Mouse (Mus musculus): ENCODE data around the gene Cyp27a1. TPM values are rescaled to one million over a fixed set of nuclear protein-coding genes. Genes with fewer than 3 reads are reported as not detected.

The Cyp27a1 gene
- polyA plus RNA-seq, 1 experiment, result 0.05 TPM

GRCm38 (mm10) chr1:74713859-74714730 lies 721 bp downstream of the Cyp27a1 start:
- no peak for TF ChIP-seq TAL1 (IDR thresholded peaks at IDR 0.05; ENCODE audit: low read length)
- no peak for TF ChIP-seq GATA1 (IDR thresholded peaks at IDR 0.05; ENCODE audit: low read length)
- H3K4me3 ChIP-seq (replicated peaks), result peak overlapping the region; percentile 49
- no peaks in the 10 kb centered on the region for H3K9me3 ChIP-seq (ENCODE audit: control insufficient read depth, low read length)
- peaks cover 27% of the 10 kb centered on the region for H3K27me3 ChIP-seq (ENCODE audit: control insufficient read depth)
- H3K36me3 ChIP-seq (ENCODE audit: control insufficient read depth), result no peaks in the 10 kb centered on the region
- H3K4me1 ChIP-seq (ENCODE audit: control insufficient read depth), result peaks cover 5% of the 10 kb centered on the region

GRCm38 (mm10) chr1:74714967-74715366 lies 1.6 kb downstream of the Cyp27a1 start:
- H3K27me3 ChIP-seq (ENCODE audit: control insufficient read depth), result peaks cover 27% of the 10 kb centered on the region
- H3K4me1 ChIP-seq (ENCODE audit: control insufficient read depth), result peaks cover 5% of the 10 kb centered on the region
- no peak for TF ChIP-seq GATA1 (IDR thresholded peaks at IDR 0.05; ENCODE audit: low read length)
- TF ChIP-seq TAL1 (IDR thresholded peaks at IDR 0.05; ENCODE audit: low read length), result no peak
- no peaks in the 10 kb centered on the region for H3K36me3 ChIP-seq (ENCODE audit: control insufficient read depth)
- no peak overlapping the region for H3K4me3 ChIP-seq (replicated peaks)
- H3K9me3 ChIP-seq (ENCODE audit: control insufficient read depth, low read length), result no peaks in the 10 kb centered on the region

GRCm38 (mm10) chr1:74715468-74715867 lies 2.1 kb downstream of the Cyp27a1 start:
- no peaks in the 10 kb centered on the region for H3K9me3 ChIP-seq (ENCODE audit: control insufficient read depth, low read length)
- TF ChIP-seq TAL1 (IDR thresholded peaks at IDR 0.05; ENCODE audit: low read length) (no peak), GATA1 (IDR thresholded peaks at IDR 0.05; ENCODE audit: low read length) (no peak)
- H3K4me3 ChIP-seq (replicated peaks), result no peak overlapping the region
- peaks cover 27% of the 10 kb centered on the region for H3K27me3 ChIP-seq (ENCODE audit: control insufficient read depth)
- H3K4me1 ChIP-seq (ENCODE audit: control insufficient read depth), result peaks cover 5% of the 10 kb centered on the region
- no peaks in the 10 kb centered on the region for H3K36me3 ChIP-seq (ENCODE audit: control insufficient read depth)

DNA sequence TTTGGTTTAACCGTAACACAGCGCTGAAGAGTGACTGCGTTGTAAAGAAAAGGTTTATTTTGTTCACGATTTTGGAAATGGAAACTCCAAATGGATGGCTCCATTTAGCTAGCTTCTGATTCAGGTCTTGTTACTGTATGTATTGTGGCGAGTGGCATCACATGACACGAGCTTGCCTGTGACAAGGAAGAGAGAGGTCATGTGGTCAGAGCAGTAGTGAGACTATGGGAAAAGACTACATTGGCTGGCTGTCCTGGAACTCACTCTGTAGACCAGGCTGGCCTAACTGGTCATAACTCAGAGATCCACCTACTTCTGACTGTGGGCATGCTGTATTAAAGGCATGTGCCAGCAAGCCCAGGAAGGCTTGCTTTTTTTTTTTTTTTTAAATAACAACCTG lies 2.5 kb downstream of the Cyp27a1 start:
- no peak for TF ChIP-seq TAL1 (IDR thresholded peaks at IDR 0.05; ENCODE audit: low read length)
- no peak for TF ChIP-seq GATA1 (IDR thresholded peaks at IDR 0.05; ENCODE audit: low read length)
- H3K9me3 ChIP-seq (ENCODE audit: control insufficient read depth, low read length), result no peaks in the 10 kb centered on the region
- H3K27me3 ChIP-seq (ENCODE audit: control insufficient read depth), result peaks cover 27% of the 10 kb centered on the region
- no peak overlapping the region for H3K4me3 ChIP-seq (replicated peaks)
- H3K4me1 ChIP-seq (ENCODE audit: control insufficient read depth), result peaks cover 5% of the 10 kb centered on the region
- no peaks in the 10 kb centered on the region for H3K36me3 ChIP-seq (ENCODE audit: control insufficient read depth)

DNA sequence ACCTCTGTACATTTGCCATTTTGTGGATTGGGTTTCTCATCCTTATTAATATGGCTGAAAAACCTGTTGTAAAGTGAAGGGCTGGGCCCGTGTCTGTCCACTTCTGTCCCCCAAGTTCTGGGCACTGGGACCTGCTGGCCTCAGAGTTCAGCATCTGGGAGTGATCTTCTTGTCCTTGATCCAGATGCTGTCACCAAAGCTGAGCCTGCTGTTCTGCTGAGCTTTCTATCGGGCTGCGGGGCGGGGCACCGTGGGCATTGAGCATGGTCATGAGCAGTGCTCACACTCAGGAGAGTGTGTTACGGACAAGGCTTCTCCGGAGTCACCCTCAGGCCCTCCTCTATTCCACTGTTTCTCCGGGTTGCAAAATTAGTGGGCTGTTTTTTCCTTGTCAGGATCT lies 4.7 kb downstream of the Cyp27a1 start:
- Histone ChIP-seq H3K36me3 (ENCODE audit: control insufficient read depth) (no peaks in the 10 kb centered on the region), H3K4me3 (replicated peaks) (no peak overlapping the region), H3K9me3 (ENCODE audit: control insufficient read depth, low read length) (no peaks in the 10 kb centered on the region), H3K27me3 (ENCODE audit: control insufficient read depth) (peaks cover 19% of the 10 kb centered on the region), H3K4me1 (ENCODE audit: control insufficient read depth) (peaks cover 3% of the 10 kb centered on the region)
- no peak for TF ChIP-seq TAL1 (IDR thresholded peaks at IDR 0.05; ENCODE audit: low read length)
- TF ChIP-seq GATA1 (IDR thresholded peaks at IDR 0.05; ENCODE audit: low read length), result no peak

DNA sequence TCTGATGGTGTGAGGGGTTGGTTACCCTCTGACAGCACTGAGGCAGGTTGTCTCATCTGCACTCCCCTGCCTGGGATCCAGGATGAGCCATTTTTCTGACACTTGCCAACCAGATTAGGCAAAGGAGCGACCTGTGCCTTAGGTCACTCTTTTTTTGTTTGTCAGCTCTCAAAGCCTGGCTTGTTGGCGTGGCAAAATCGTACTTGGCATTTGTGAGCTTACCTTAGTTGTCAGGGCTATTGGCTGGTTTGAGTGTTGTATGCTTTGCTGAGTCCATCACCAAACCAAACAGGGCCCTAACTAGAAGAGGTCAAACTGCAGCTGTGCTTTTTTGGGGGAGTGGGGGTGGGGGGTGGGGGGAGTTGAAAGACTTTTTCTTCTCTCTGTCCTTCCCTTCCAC lies 5.9 kb downstream of the Cyp27a1 start:
- Histone ChIP-seq H3K9me3 (ENCODE audit: control insufficient read depth, low read length) (no peaks in the 10 kb centered on the region), H3K36me3 (ENCODE audit: control insufficient read depth) (no peaks in the 10 kb centered on the region), H3K27me3 (ENCODE audit: control insufficient read depth) (peaks cover 8% of the 10 kb centered on the region), H3K4me1 (ENCODE audit: control insufficient read depth) (no peaks in the 10 kb centered on the region), H3K4me3 (replicated peaks) (no peak overlapping the region)
- no peak for TF ChIP-seq GATA1 (IDR thresholded peaks at IDR 0.05; ENCODE audit: low read length)
- no peak for TF ChIP-seq TAL1 (IDR thresholded peaks at IDR 0.05; ENCODE audit: low read length)

DNA sequence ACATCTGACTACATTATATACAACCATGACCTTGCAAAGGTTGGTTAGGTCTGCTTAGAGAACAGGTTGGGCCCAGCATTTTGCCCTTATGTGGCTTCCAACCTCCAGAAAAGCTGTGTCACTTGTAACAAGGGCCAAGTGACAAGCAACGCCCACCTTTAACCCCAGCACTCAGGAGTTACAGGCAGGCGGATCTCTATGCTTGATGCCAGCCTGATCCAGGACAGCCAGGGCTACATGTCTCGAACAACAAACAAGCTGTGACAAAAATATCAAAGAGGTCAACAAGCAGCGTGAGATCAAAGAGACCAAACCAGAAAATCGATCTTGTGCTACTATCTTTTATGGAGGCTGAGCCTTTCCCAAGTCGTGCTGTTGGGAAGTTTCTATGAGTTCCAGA lies 8.3 kb downstream of the Cyp27a1 start:
- no peaks in the 10 kb centered on the region for H3K27me3 ChIP-seq (ENCODE audit: control insufficient read depth)
- H3K4me1 ChIP-seq (ENCODE audit: control insufficient read depth), result no peaks in the 10 kb centered on the region
- no peaks in the 10 kb centered on the region for H3K9me3 ChIP-seq (ENCODE audit: control insufficient read depth, low read length)
- H3K4me3 ChIP-seq (replicated peaks), result no peak overlapping the region
- H3K36me3 ChIP-seq (ENCODE audit: control insufficient read depth), result no peaks in the 10 kb centered on the region
- TF ChIP-seq GATA1 (IDR thresholded peaks at IDR 0.05; ENCODE audit: low read length), result no peak
- TF ChIP-seq TAL1 (IDR thresholded peaks at IDR 0.05; ENCODE audit: low read length), result no peak

DNA sequence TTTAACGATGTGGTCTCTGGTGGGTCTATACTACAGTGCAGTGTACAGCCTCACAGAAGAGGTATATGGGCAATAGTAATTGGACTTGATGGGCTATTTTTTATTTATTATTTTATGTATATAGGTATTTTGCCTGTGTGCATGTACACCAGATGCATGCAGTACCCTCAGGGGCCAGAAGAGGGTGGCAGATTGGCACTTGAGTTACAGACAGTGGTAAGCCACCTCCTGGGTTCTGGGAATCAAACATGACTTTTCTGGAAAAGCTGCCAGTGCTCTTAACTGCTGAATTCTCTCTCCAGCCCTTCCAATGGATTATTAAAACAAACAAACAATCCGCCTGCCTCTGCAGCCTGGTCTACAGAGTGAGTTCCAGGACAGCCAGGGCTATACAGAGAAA lies 10.4 kb downstream of the Cyp27a1 start:
- Histone ChIP-seq H3K4me1 (ENCODE audit: control insufficient read depth) (no peaks in the 10 kb centered on the region), H3K36me3 (ENCODE audit: control insufficient read depth) (no peaks in the 10 kb centered on the region), H3K4me3 (replicated peaks) (no peak overlapping the region), H3K9me3 (ENCODE audit: control insufficient read depth, low read length) (no peaks in the 10 kb centered on the region), H3K27me3 (ENCODE audit: control insufficient read depth) (no peaks in the 10 kb centered on the region)
- TF ChIP-seq TAL1 (IDR thresholded peaks at IDR 0.05; ENCODE audit: low read length) (no peak), GATA1 (IDR thresholded peaks at IDR 0.05; ENCODE audit: low read length) (no peak)

DNA sequence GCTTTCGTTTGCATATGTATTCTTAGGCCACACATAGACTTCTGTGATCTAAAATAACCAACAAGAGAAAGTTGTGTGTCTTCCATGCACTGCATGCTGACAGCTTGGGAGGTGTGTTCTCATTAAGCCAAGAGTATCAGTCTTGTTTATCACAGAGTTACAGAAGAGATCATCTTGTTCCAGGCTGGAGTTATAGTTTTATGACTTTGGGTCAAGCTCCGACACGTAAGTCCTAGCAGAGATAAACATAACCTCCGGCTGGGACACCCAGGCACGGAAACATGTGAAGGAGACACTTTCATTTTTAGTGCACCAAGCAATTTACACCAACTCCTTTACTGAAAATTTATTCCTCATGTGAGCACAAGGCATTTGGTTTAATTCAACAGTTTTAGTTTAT lies 12.7 kb downstream of the Cyp27a1 start:
- H3K36me3 ChIP-seq (ENCODE audit: control insufficient read depth), result no peaks in the 10 kb centered on the region
- no peak for TF ChIP-seq TAL1 (IDR thresholded peaks at IDR 0.05; ENCODE audit: low read length)
- no peak for TF ChIP-seq GATA1 (IDR thresholded peaks at IDR 0.05; ENCODE audit: low read length)
- no peaks in the 10 kb centered on the region for H3K9me3 ChIP-seq (ENCODE audit: control insufficient read depth, low read length)
- no peaks in the 10 kb centered on the region for H3K27me3 ChIP-seq (ENCODE audit: control insufficient read depth)
- H3K4me1 ChIP-seq (ENCODE audit: control insufficient read depth), result no peaks in the 10 kb centered on the region
- H3K4me3 ChIP-seq (replicated peaks), result no peak overlapping the region
